Mouse (Mus musculus) kidney, postnatal 36 days (tissue): ENCODE data around the gene Csf2rb.

Experiments used
- DNase-seq, 2 experiments: peaks; one replicate each; pipeline ENCODE4 v3.0.0; 2021 to 2022; ENCODE audit warnings: mixed read lengths in 2 of 2

Gene Csf2rb

GRCm38 (mm10) chr15:78380741-78381140, 55.2 kb downstream of the Csf2rb start:
- DNase-seq: no peak

- DNase-seq: peak; percentile 20 to 37
Measured at GRCm38 (mm10) chr15:78382115-78382514, 56.6 kb downstream of the Csf2rb start.

- DNase-seq: peak; percentile 80 to 88
Measured at GRCm38 (mm10) chr15:78383450-78384219, 58.1 kb downstream of the Csf2rb start.

DNA sequence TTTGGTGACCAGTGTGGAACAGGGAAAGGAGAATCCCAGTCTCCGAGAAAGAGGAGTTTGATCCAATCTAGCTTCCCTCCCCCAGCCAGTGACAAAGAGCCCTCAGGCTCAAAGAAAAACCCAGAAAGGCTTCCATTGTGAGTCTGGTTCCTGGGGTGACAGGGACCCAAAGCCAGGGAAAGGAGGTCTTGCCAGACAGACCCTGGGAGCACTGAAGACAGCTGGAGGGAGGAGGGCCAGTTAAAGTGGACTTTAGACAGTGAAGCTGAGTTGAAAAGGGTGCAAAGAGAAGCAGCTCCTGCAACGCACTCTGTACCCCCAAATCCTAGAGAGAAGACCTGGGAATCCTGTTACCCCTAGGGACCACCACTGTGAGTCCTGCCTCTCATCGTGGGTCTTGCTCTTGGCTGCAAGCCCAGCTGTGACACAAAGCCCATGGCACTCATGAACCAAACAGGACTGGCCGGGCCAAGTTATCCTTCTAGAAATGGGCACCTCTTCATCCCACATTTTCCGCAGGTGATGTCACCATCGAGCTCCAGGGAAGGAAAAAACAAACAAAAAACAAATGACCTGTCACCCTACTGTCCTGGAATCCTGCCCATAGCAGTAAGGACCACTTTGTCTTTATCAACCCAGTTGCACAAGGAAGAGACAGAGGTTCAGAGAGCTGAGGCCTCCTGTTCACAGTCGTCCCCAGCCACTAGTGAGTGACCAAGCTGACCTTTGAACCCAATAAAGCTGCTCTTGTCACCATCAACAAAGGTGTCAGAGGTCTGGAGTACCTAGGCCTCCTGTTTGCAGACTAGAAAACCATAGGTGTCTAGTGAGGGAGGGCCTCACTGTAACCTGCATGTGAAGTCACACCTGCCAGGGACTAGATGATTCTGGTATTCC, 58.9 kb downstream of the Csf2rb start:
- no peak for DNase-seq

DNA sequence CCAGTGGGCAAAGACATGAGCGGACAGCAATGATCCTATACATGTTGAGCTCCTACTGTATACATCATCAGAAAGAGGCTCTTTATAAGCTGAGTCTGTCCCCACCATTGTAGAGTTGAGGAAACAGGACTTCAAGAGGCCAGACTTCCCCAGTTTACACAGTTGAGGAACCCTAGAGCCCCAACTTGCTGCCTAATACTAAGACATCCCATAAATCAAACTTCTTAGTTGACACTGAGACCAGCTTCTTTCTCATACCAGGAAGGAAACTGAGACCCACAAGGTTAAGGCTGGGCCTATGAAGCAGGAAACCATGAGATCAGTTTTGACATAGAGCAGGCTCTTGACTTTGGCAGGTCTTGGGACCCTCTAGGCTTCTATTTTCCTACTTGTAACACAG, 60.0 kb downstream of the Csf2rb start:
- DNase-seq: no peak

DNA sequence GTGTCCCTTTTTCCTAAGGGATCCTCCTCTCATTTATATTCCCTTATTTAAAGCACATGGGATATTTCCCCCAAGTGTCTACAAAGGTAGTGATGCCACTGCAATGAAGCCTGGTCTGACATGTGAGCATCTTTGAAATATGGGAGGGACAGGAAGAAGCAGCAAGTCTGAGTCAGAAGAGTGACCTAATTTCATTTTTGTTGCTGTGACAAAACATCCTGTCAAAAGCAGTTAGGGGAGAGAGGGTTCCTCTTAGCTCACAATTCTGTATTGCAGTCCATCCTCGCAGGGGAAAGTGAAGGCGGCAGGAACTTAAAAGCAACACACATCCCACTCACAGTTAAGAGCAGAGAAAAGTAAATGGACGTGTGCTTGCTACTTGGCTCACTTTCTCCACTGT, 65.3 kb downstream of the Csf2rb start:
- no peak for DNase-seq

- DNase-seq: peak; percentile 61 to 69
Measured at GRCm38 (mm10) chr15:78395478-78395962, 70.0 kb downstream of the Csf2rb start, which contains the start of gene Tex33. TSS of gene Tex33 (minus strand) at chr15:78395912.

DNA sequence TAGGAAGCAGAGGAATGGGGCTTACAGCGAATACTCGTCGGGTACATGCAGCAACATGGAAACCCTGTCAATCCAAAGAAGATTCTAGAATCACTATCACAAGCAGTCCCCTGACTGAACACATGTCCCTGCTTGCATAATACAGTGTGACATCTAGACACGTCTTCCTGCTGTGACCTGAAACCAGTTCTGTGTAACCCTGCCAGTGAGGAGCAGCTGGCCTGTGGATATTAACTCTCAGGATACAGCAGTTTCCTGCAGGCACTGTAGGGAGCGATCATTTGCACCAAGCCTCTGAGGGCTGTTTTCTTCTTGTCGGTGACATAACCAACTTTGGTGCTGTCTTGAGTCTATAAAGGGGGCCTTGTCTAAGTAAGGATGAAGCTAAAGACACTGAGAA, 75.8 kb downstream of the Csf2rb start:
- no peak for DNase-seq

- peak; percentile 79 to 85 for DNase-seq
Measured at GRCm38 (mm10) chr15:78401921-78402320, 76.4 kb downstream of the Csf2rb start.

GRCm38 (mm10) chr15:78402423-78402822, 76.9 kb downstream of the Csf2rb start:
- peak; percentile 64 to 81 for DNase-seq

DNA sequence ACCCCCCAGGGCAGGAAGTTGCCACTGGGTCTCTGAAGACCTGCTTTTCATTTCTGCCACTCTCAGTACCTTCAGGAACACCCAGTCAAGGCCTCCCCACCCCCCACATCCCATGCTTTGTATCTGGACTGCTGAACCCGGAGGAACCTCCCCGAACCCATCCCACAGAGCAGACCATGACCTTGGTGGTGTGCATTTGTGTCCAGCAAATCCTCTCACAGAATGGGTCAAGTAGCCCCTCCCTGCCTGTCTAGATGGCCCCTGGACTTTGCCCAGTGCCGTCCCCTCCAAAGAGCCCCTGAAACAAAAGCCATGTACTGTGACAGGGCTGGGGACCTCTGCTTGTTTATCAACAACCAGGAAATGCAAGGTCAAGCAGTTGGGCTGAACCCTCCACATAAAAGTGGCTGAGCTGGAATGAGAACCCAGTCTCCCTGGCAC, 77.8 kb downstream of the Csf2rb start:
- DNase-seq: peak; percentile 91
